Comparison of ENCODE assay signal across 10 mouse cellular contexts in genomic region chr7:130381387-130381951, GRCm38 (mm10).
DNase-seq lines count a peak whose midpoint lies in the region; TF ChIP-seq lines count a peak whose summit lies in the region.
"Had no signal": no experiment of that assay in that cellular context is flagged by ENCODE, and none has a peak within 500 bp of the region (broad histone marks: within the 10 kb centered on the region; RNA-seq: fewer than 3 reads in every experiment).

No protein-coding gene starts in this region.

- no peak overlapping the region for H3K4me3 ChIP-seq in cerebellum, adult 2 months (replicated peaks; ENCODE audit: insufficient read depth, low read depth, low read length)

- no peaks in the 10 kb centered on the region for H3K27me3 ChIP-seq in cerebellum, adult 2 months (ENCODE audit: control insufficient read depth, insufficient read depth, low read length)

- H3K4me1 ChIP-seq in cerebellum, adult 2 months (ENCODE audit: control insufficient read depth, insufficient read depth, low read length), result peaks cover 8% of the 10 kb centered on the region

- WGBS in cerebellum, adult 2 months, result 27% methylated on average over 8 of the region's 8 CpGs

- no peak for TF ChIP-seq CTCF in cerebellum, adult 2 months (IDR thresholded peaks at IDR 0.05; ENCODE audit: borderline replicate concordance, insufficient read depth, low read depth, low read length)

- H3K27ac ChIP-seq in cerebellum, adult 2 months (ENCODE audit: insufficient read depth, low read length), result peak overlapping the region; percentile 3

- DNase-seq in cerebellum, adult 2 months, result no peak
- no peak for DNase-seq in cerebellum, adult 11 months
- peak; percentile 45 to 59 for DNase-seq in right cerebral cortex, postnatal 10 days (ENCODE audit: low spot score in 2 of 2)
- DNase-seq in right cerebral cortex, postnatal 14 days, result no peak
- peak; percentile 39 to 48 for DNase-seq in layer of hippocampus, postnatal 36 days
- peak; percentile 48 for DNase-seq in telencephalon, adult 2 months (ENCODE audit: low read depth, low spot score)
- no peak for DNase-seq in embryo, embryonic 10.5 days (ENCODE audit: low spot score)
- no peak for DNase-seq in ovary, postnatal 10 days (ENCODE audit: low spot score)
- DNase-seq: lung, embryonic 14.5 days; thymus, postnatal 25 days had no signal

- TF ChIP-seq POLR2A in cerebellum, adult 2 months (IDR thresholded peaks at IDR 0.05; ENCODE audit: borderline replicate concordance, insufficient read depth, low read length), result no peak

Comparison
In these comparisons a context has a peak if more than half of its experiments do, and no peak if none do; other contexts are left out.
1. DNase-seq: peak in right cerebral cortex, postnatal 10 days (2 of 2), layer of hippocampus, postnatal 36 days (2 of 2) and telencephalon, adult 2 months (single experiment); none in cerebellum, adult 2 months (0 of 2), cerebellum, adult 11 months (single experiment), right cerebral cortex, postnatal 14 days (single experiment), embryo, embryonic 10.5 days (single experiment) and ovary, postnatal 10 days (single experiment).